Mouse (Mus musculus) cerebellum, adult 9-11 months (tissue): ENCODE data around the gene Opn1mw.
"Not testable (repeated sequence)": the region's sequence is repeated elsewhere in the genome, so short reads cannot be mapped to it uniquely, and the experiment has no call there.

Experiments
- DNase-seq: peaks from one replicate; pipeline ENCODE4 v3.0.0; 2022

Opn1mw gene

GRCm38 (mm10) chrX:74127164-74127563 lies at the start of gene Opn1mw:
TSS of gene Opn1mw (plus strand) at chrX:74127464.
- no peak for DNase-seq

- peak; percentile 44 for DNase-seq
These were observed 42.9 kb upstream of the Opn1mw start for GRCm38 (mm10) chrX:74084276-74084837.

- peak; percentile 91 for DNase-seq
These were observed 42.2 kb upstream of the Opn1mw start for GRCm38 (mm10) chrX:74084946-74085498.

GRCm38 (mm10) chrX:74085601-74086038 lies 41.6 kb upstream of the Opn1mw start:
- peak; percentile 99 for DNase-seq

- DNase-seq: no peak
These were observed 32.1 kb upstream of the Opn1mw start for GRCm38 (mm10) chrX:74095130-74095529.

GRCm38 (mm10) chrX:74103457-74104188 lies 23.6 kb upstream of the Opn1mw start:
- no peak for DNase-seq

- no peak for DNase-seq
These were observed 21.3 kb upstream of the Opn1mw start for GRCm38 (mm10) chrX:74105916-74106315.

- DNase-seq: no peak
These were observed 18.5 kb upstream of the Opn1mw start for GRCm38 (mm10) chrX:74108747-74109146.

- DNase-seq: no peak
These were observed 13.2 kb upstream of the Opn1mw start for GRCm38 (mm10) chrX:74114036-74114435.

GRCm38 (mm10) chrX:74115511-74115910 lies 11.8 kb upstream of the Opn1mw start:
- DNase-seq: peak; percentile 66

- DNase-seq: no peak
These were observed 2.3 kb upstream of the Opn1mw start for GRCm38 (mm10) chrX:74124975-74125374.

- not testable (repeated sequence) for DNase-seq
These were observed 8.0 kb downstream of the Opn1mw start, which contains the start of gene Mecp2 for GRCm38 (mm10) chrX:74135263-74135662. TSS of gene Mecp2 (minus strand) at chrX:74135363.

- no peak for DNase-seq
These were observed 40.5 kb downstream of the Opn1mw start, which contains the start of gene Tex28 for GRCm38 (mm10) chrX:74167738-74168137. TSS of gene Tex28 (minus strand) at chrX:74167838.

GRCm38 (mm10) chrX:74176959-74177358 lies 49.7 kb downstream of the Opn1mw start, which contains the start of gene Tktl1:
TSS of gene Tktl1 (plus strand) at chrX:74177259.
- DNase-seq: no peak
